In the genomic region with DNA sequence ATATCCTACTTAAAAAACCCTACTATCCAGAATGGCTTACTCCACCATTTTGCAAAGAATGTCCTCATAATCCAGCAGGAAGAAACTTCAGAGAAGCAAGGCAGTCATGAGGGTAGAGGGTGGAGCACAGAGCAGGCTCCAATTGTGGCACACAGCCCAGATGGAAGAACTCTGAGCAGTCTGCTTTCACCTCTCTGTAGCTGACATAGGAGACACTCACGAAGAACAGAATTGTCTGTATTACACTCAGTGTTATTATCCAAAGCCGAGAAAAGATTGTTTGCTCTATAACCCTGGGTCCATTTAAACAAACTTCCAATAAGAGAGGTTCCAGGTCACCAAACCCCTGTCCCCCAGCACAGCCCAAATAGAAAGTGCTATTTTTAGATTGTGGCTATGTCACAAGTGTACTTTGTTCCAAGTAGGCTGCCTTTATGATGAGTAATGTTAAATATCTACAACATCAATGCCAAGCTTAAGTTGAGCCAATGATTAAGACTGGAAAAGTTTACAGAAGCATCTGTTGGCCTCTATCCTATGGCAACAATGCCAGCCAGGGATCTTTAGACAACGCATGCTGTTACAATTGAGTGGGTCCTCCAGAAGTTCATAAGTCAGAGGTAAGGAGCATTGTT, we compare ENCODE assay signal across 10 mouse cellular contexts. TPM values are rescaled to one million over a fixed set of nuclear protein-coding genes. Genes with fewer than 3 reads are reported as not detected.
A peak's percentile ranks its signal among the peaks of the same experiment; 100 is the strongest.
DNase-seq lines count a peak whose midpoint lies in the region; ATAC-seq lines count a peak whose summit lies in the region.
"Had no signal": no experiment of that assay in that cellular context is flagged by ENCODE, and none has a peak within 500 bp of the region (broad histone marks: within the 10 kb centered on the region; RNA-seq: fewer than 3 reads in every experiment).

No protein-coding gene starts in this region.

- WGBS in large intestine, adult 2 months = 6% methylated on average over 3 of the region's 3 CpGs

- peak; percentile 12 to 56 for DNase-seq in adrenal gland, adult (ENCODE audit: inconsistent age in 2 of 2, low spot score in 1 of 2)
- DNase-seq in adrenal gland, adult 8-10 months = no peak
- peak; percentile 70 for DNase-seq in 3134 (ENCODE audit: extremely low read depth, insufficient read length, low spot score)
- DNase-seq in heart, adult 9 months (ENCODE audit: low spot score in 2 of 2) = peak; percentile 28 to 68
- DNase-seq in large intestine, adult 2 months (ENCODE audit: low read depth, low spot score) = peak; percentile 54
- DNase-seq in spleen, adult 18-20 months = no peak
- no peak for DNase-seq in thymus, postnatal 25 days
- DNase-seq: thymus, adult 18-20 months had no signal

- ATAC-seq in granulocyte monocyte progenitor cell, adult 5-6 weeks (replicated peaks; ENCODE audit: poor library complexity, severe bottlenecking) = no peak
- ATAC-seq: forebrain, embryonic 14.5 days had no signal

RNA-seq across cellular contexts. Expression of gene Large1, which starts 10.5 kb away (rescaled TPM):
- 10 to 100 TPM; 27.9 to 31.7 (median 29.1) TPM for total RNA-seq in adrenal gland, adult 8-10 months (2022)
- polyA plus RNA-seq in large intestine, adult 2 months (2012; rRNA removed) = 4.5 and 5.1 TPM in 2 replicates
- 1.9 and 3.6 TPM in 2 replicates for total RNA-seq in granulocyte monocyte progenitor cell, adult 5-6 weeks (2014; fragmentation: Nextera tagmentation)
- total RNA-seq in granulocyte monocyte progenitor cell, adult 5-6 weeks (2017) = 1.4 and 2.8 TPM in 2 replicates

Comparison
In these comparisons a context has a peak if more than half of its experiments do, and no peak if none do; other contexts are left out.
1. DNase-seq: peak in adrenal gland, adult (2 of 2), 3134 (single experiment), heart, adult 9 months (2 of 2) and large intestine, adult 2 months (single experiment); none in adrenal gland, adult 8-10 months (single experiment), spleen, adult 18-20 months (0 of 2) and thymus, postnatal 25 days (single experiment).
2. RNA of gene Large1, which starts 10.5 kb away (total RNA-seq): 27.9 to 31.7 TPM in adrenal gland, adult 8-10 months; 1.4 to 3.6 TPM in granulocyte monocyte progenitor cell, adult 5-6 weeks; every median in the first group is over 4 times any median in the second.